Mouse (Mus musculus) erythroblast, embryonic 14.5 days (primary cell): ENCODE results near the gene Abcc2.

Experiments
- GATA1 ChIP-seq: IDR thresholded peaks from 2 replicates; pipeline ENCODE4 v1.6.1; 2012; ENCODE audit warnings: low read length, inconsistent platforms, mixed read lengths
- TAL1 ChIP-seq: IDR thresholded peaks from 3 replicates; pipeline ENCODE4 v1.6.1; 2012; ENCODE audit warnings: low read length, inconsistent platforms, mixed read lengths

- TF ChIP-seq TAL1 (no peak), GATA1 (no peak)
Observed at GRCm38 (mm10) chr19:43877364-43877763, 95.4 kb downstream of the Abcc2 start.
